Mouse (Mus musculus): ENCODE measurements around the gene Sac3d1.
A peak's percentile ranks its signal among the peaks of the same experiment; 100 is the strongest.
"Not testable (repeated sequence)": the region's sequence is repeated elsewhere in the genome, so short reads cannot be mapped to it uniquely, and the experiment has no call there.

The Sac3d1 gene

GRCm38 (mm10) chr19:6117986-6118676 lies at the start of gene Sac3d1:
Gene Sac3d1, minus strand, starts transcription at chr19:6118650.
- DNase-seq (ENCODE audit: low spot score), result no peak

DNA sequence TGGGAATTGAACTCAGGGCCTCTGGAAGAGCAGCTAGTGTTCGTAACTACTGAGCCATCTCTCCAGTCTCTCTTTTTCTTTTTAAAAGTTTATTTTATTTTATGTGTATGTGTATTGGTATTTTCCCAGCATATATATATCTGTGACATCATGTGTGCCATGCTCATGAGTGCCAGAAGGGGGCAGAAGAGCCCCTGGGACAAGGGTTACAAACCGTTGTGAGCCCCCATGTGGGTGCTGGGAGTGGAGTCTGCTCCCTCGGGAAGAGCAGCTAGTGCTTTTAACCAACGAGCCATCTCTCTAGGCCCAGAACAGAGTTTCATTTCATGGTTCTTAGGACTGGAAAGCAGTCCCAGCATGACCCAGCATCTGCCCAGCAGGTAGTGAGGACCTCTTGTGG lies 48.3 kb upstream of the Sac3d1 start:
- DNase-seq (ENCODE audit: low spot score), result no peak

- no peak for DNase-seq (ENCODE audit: low spot score)
Measured at GRCm38 (mm10) chr19:6163872-6164547, 45.6 kb upstream of the Sac3d1 start.

DNA sequence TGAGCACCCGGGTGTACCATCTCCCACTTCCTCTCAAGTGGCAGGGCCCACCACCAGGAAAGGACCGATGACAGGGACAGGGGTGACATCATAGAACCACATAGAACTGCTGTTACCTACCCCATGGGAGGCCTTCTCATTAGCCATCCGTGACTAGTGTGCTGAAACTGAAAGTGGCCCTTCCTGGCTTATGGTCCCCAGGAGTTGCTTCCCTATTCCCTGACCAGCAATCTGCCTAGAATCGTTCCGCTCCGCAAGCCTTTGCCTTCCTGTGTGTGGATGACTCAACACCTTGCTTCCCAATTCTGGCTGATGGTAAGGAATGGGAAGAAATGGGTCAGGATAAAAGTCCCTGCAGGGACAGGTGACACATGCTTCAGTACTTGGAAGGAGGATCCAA lies 38.8 kb upstream of the Sac3d1 start:
- no peak for DNase-seq (ENCODE audit: low spot score)

DNA sequence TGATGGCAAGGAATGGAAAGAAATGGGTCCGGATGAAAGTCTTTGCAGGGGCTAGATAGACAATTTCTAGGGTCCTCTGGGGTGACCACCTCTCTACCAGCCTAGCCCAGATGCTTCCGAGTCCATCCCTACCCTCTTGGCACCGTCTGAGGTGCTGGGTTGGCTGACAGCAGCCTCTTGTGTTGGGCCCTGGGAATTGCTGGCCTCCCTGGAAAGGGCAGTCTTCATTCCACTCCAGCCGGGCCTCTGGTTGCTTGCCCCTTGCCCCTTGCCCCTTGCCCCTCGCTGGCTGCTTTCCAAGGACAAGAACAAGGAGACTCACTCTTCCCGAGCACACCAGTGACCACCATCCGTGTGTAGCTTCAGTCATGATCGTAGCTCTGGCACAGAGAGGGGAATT lies 37.9 kb upstream of the Sac3d1 start:
- DNase-seq (ENCODE audit: low spot score), result no peak

DNA sequence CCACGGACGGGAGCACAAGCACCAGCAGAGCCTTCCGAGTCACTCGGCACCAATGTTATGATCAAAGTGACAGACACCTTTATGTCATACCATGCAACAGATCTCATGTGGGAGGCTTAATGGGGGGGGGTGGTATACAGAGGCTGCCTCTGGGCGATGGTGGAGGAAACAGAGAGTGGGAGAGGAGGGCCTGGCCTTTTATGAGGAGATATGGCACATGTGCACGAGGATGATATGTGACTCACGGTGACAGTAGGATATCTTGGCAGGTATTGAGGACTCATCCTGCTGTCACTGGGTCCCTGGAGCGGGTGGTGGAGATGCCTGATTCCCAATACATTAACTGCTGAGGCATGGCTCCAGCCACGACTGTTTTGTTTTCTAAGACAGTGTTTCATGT lies 36.7 kb upstream of the Sac3d1 start:
- no peak for DNase-seq (ENCODE audit: low spot score)

- no peak for DNase-seq (ENCODE audit: low spot score)
Measured at GRCm38 (mm10) chr19:6144842-6145241, 26.4 kb upstream of the Sac3d1 start.

- DNase-seq (ENCODE audit: low spot score), result no peak
Measured at GRCm38 (mm10) chr19:6141394-6141749, 22.9 kb upstream of the Sac3d1 start, which contains the start of gene Arl2. Gene Arl2, minus strand, starts transcription at chr19:6141548.

DNA sequence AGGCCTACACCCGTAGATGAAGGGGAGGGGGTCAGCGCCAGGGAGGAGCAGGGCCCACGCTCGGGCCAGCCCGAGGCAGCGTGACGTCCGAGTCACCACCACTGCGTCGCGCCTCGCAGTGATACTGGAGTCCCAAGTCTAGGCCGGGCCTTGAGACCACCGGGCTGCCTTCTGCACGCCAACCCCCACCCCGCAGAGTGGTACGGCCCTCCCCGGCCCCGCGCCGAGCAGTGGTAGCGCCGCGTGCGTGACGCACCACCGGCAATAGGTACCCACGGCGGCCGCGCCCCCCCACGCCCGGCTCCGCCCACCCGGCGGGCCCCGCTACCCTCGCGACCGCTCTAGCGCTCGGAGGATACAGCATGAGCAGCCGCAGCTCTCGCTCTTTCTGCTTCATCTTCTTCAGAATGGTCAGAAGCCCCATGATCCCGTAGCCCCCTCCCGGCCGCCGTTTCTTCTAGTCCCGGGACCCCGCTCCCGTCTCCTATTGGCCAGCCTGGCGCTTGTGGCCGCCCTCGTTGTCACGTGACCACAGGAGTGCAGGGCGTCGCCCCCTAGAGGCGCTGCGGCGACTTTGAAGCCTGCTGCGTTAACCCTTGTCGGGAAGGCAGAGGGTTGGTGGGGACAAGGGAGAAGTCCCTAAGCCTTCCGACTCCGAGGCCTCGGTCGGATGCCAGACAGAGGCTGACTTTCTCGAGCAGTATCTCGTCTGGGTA lies 22.4 kb upstream of the Sac3d1 start, which contains the start of gene Batf2:
Batf2 (plus strand) TSS at position 306 of the 716 bp plus-strand sequence.
- peak; percentile 68 for DNase-seq (ENCODE audit: low spot score)

- DNase-seq (ENCODE audit: low spot score), result no peak
Measured at GRCm38 (mm10) chr19:6140374-6140677, 21.9 kb upstream of the Sac3d1 start.

GRCm38 (mm10) chr19:6139701-6140100 lies 21.3 kb upstream of the Sac3d1 start:
- no peak for DNase-seq (ENCODE audit: low spot score)

- no peak for DNase-seq (ENCODE audit: low spot score)
Measured at GRCm38 (mm10) chr19:6136397-6136796, 17.9 kb upstream of the Sac3d1 start.

DNA sequence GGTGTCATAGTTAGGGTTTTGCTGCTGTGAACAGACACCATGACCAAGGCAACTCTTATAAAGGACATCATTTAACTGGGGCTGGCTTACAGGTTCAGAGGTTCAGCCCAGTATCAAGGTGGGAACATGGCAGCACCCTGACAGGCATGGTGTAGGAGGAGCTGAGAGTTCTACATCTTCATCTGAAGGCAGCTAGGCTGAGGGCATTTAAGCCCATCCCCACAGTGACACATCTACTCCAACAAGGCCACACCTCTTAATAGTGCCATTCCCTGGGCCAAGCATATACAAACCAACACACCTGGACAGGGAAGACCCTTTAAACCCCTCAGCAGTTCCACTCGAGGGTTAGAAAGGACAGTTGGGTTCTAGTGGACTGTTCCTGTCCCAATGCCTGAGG lies 14.7 kb upstream of the Sac3d1 start:
- not testable (repeated sequence) for DNase-seq (ENCODE audit: low spot score)

GRCm38 (mm10) chr19:6132171-6132827 lies 13.8 kb upstream of the Sac3d1 start:
- no peak for DNase-seq (ENCODE audit: low spot score)

- DNase-seq (ENCODE audit: low spot score), result not testable (repeated sequence)
Measured at GRCm38 (mm10) chr19:6130414-6131128, 12.1 kb upstream of the Sac3d1 start.

DNA sequence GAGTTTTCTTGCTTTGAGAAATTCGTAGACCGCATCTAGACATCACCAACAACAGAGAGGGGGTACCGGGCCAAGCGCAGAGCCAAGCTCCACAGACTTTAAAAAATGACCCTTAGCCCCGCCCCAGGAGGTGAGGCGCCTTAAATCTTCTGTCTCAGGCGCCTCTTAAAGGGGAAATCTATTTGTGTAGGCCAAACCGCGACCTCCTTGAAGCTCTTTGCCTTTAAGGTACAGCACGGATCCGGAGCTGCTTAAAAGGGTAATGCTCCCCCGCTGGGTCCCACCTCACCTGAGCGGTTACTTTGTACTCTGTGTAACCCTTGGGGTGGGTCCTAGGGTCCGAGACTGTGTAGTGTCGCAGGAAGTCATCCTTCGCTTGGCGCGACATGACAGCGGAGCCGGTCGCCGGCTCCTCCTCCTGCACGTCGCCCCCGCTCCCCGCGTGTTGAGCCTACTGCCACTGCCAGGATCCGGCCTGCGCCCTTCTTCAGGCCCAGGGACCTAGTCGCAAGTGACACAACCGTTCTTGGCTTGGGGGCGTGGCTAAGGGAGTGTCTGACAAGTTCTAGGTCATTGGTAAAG lies 9.4 kb upstream of the Sac3d1 start, which contains the start of gene Snx15:
Snx15 (minus strand) TSS at position 545 of the 582 bp plus-strand sequence.
- DNase-seq (ENCODE audit: low spot score), result peak; percentile 71

DNA sequence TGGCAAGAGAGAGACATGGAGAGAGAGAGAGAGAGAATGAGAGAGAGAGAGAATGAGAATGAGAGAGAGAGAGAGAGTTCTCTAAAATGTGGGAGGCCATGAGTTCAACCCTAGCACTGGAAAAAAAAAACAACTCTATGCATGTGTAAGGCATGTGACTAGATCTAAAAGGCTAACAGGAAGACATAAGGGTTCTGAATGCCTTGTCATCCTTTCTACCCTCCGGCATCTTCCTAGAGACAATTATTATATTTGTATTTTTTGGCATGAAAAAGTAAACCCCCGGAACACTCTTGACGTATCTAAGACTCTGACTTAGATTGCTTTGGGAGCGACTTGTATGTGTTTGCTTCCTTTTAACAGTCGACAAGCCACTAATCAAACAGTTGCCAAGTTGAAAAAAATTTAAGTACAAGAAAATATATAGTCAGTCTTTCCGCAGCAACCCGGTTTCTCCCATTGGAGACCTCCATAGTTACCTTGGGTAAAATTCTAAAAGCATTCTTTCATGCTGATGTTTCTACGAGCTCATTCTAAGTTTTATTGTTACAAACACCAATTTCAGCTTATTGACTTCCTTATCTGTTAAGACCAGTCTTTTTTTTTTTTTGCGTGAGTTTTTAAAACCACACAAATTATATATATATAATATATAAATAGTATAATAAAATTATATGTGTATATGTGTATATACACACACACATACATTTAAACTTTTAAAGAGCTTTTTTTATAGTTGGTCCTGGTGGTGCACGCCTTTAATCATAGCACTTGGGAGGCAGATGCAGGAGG lies 8.5 kb upstream of the Sac3d1 start:
- DNase-seq (ENCODE audit: low spot score), result no peak

- DNase-seq (ENCODE audit: low spot score), result no peak
Measured at GRCm38 (mm10) chr19:6126289-6126688, 7.8 kb upstream of the Sac3d1 start.

DNA sequence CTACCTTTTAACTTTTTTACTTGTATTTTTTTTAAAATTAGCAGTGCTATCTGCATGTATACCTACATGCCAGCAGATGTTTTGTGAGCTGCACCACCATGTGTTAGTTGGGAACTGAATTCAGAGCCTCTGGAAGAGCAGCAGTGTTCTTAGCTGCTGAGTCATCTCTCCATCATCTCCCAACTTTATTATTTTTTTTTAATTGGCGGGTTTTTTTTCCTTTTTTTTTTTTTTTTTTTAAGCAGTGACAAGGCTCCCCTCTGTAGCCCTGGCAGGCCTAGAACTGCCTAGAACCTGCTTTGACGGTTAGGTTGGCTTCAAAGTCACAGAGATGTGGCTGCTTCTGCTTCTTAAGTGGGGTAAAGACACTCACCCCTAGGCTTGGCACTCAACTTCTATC lies 6.4 kb upstream of the Sac3d1 start:
- no peak for DNase-seq (ENCODE audit: low spot score)

- no peak for DNase-seq (ENCODE audit: low spot score)
Measured at GRCm38 (mm10) chr19:6123330-6123729, 4.9 kb upstream of the Sac3d1 start.

GRCm38 (mm10) chr19:6121761-6122160 lies 3.3 kb upstream of the Sac3d1 start:
- no peak for DNase-seq (ENCODE audit: low spot score)

Data from urinary bladder, postnatal 10 days (tissue).